Mouse (Mus musculus) stomach, embryonic 15.5 days (tissue): Measurements from ENCODE around the gene Trpm3. TPM values are rescaled to one million over a fixed set of nuclear protein-coding genes. Genes with fewer than 3 reads are reported as not detected.
"Not testable (repeated sequence)": the region's sequence is repeated elsewhere in the genome, so short reads cannot be mapped to it uniquely, and the experiment has no call there.

ENCODE experiments used
- ATAC-seq: fragments of 200-750 bp; cut with Nextera tagmentation; 2 replicates; pipeline ENCODE4 v1.8.0; 2017; ENCODE audit warnings: low read depth, moderate number of reproducible peaks, moderate TSS enrichment; ENCODE audit not compliant: insufficient read depth, low FRiP score
- H3K27ac ChIP-seq: fragments of 300-500 bp; sonication (generic); 2 replicates; pipeline ENCODE4 v1.5.1; 2015; ENCODE audit warnings: mild to moderate bottlenecking, inconsistent platforms
- H3K27me3 ChIP-seq: fragments of 300-500 bp; sonication (generic); replicated peaks from 2 replicates; pipeline ENCODE4 v1.6.1; 2015; ENCODE audit warnings: inconsistent platforms
- H3K36me3 ChIP-seq: fragments of 300-500 bp; sonication (generic); 2 replicates; pipeline ENCODE4 v1.6.1; 2015; ENCODE audit warnings: inconsistent platforms
- H3K4me1 ChIP-seq: fragments of 300-500 bp; sonication (generic); 2 replicates; pipeline ENCODE4 v1.6.1; 2015; ENCODE audit warnings: inconsistent platforms
- H3K4me2 ChIP-seq: fragments of 300-500 bp; sonication (generic); 2 replicates; pipeline ENCODE4 v1.6.1; 2015; ENCODE audit warnings: mild to moderate bottlenecking, inconsistent platforms
- H3K4me3 ChIP-seq: fragments of 300-500 bp; sonication (generic); replicated peaks from 2 replicates; pipeline ENCODE4 v1.5.1; 2015; ENCODE audit warnings: inconsistent platforms
- H3K9ac ChIP-seq: fragments of 300-500 bp; sonication (generic); 2 replicates; pipeline ENCODE4 v1.6.1; 2015; ENCODE audit warnings: inconsistent platforms
- H3K9me3 ChIP-seq: fragments of 300-500 bp; sonication (generic); 2 replicates; pipeline ENCODE4 v1.6.1; 2016; ENCODE audit warnings: inconsistent platforms
- WGBS: fragments of 180-500 bp; shearing (Covaris S2); methylation state at CpG from one replicate; pipeline ENCODE4 v1.1.7; 2015; 5-methylcytosine and 5-hydroxymethylcytosine counted together
- polyA plus RNA-seq: library from polyadenylated mRNA; unstranded; fragments of >200 nt; fragmentation: Nextera tagmentation; extraction: Ambion mirVana; gene quantifications from 2 replicates; pipeline ENCODE4 v1.2.1, GENCODE M21; 2015

The Trpm3 gene
- polyA plus RNA-seq, 1 experiment from 2014 or later = 0.58 TPM

GRCm38 (mm10) chr19:22848251-22848650 is 709.4 kb downstream of the Trpm3 start:
- H3K9ac ChIP-seq = no peak overlapping the region
- no peak for ATAC-seq
- no peaks in the 10 kb centered on the region for H3K27me3 ChIP-seq
- H3K4me1 ChIP-seq = no peaks in the 10 kb centered on the region
- no peaks in the 10 kb centered on the region for H3K36me3 ChIP-seq
- H3K4me3 ChIP-seq = no peak overlapping the region
- H3K9me3 ChIP-seq = no peaks in the 10 kb centered on the region
- H3K4me2 ChIP-seq = no peak overlapping the region
- WGBS = 47% methylated on average over 1 of the region's 1 CpGs
- H3K27ac ChIP-seq = no peak overlapping the region

- Histone ChIP-seq H3K36me3 (no peaks in the 10 kb centered on the region), H3K27ac (no peak overlapping the region), H3K4me3 (no peak overlapping the region), H3K4me1 (no peaks in the 10 kb centered on the region), H3K9ac (no peak overlapping the region), H3K27me3 (no peaks in the 10 kb centered on the region), H3K9me3 (no peaks in the 10 kb centered on the region), H3K4me2 (no peak overlapping the region)
- WGBS = 73% methylated on average over 7 of the region's 7 CpGs
- ATAC-seq = no peak
These were observed 710.1 kb downstream of the Trpm3 start for GRCm38 (mm10) chr19:22848783-22849576.

GRCm38 (mm10) chr19:22851423-22851822 is 712.6 kb downstream of the Trpm3 start:
- not testable (repeated sequence) for H3K4me2 ChIP-seq, H3K4me3 ChIP-seq, H3K4me1 ChIP-seq, H3K9ac ChIP-seq, H3K9me3 ChIP-seq, H3K36me3 ChIP-seq, ATAC-seq, H3K27ac ChIP-seq, H3K27me3 ChIP-seq
- 43% methylated on average over 5 of the region's 5 CpGs for WGBS

DNA sequence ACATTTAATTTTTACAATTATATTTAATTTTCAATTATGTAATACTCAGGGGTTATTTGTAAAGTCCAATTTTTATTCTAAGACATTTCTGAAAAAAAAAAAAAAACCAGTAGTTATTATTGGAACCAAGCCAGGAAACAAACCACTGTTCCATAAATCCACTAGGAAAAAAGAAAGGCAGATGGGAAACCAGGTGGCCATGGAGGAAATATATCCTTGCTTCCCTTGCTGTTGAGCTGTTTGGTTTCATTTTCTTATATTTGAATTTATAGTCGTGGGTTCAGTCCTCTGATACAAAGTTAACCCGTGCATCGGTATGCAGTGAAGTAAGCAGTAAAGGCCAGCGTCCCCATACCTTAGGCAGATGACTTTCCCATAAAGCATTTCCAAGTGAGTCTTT is 720.8 kb downstream of the Trpm3 start:
- Histone ChIP-seq H3K9ac (no peak overlapping the region), H3K4me3 (no peak overlapping the region), H3K9me3 (no peaks in the 10 kb centered on the region), H3K27me3 (no peaks in the 10 kb centered on the region), H3K4me1 (no peaks in the 10 kb centered on the region), H3K27ac (no peak overlapping the region), H3K36me3 (no peaks in the 10 kb centered on the region), H3K4me2 (no peak overlapping the region)
- ATAC-seq = no peak
- 55% methylated on average over 4 of the region's 4 CpGs for WGBS

GRCm38 (mm10) chr19:22867456-22867855 is 728.6 kb downstream of the Trpm3 start:
- no peaks in the 10 kb centered on the region for H3K27me3 ChIP-seq
- no peaks in the 10 kb centered on the region for H3K4me1 ChIP-seq
- no peak overlapping the region for H3K27ac ChIP-seq
- H3K36me3 ChIP-seq = no peaks in the 10 kb centered on the region
- H3K4me2 ChIP-seq = no peak overlapping the region
- H3K4me3 ChIP-seq = no peak overlapping the region
- H3K9ac ChIP-seq = no peak overlapping the region
- ATAC-seq = no peak
- 83% methylated on average over 5 of the region's 5 CpGs for WGBS
- H3K9me3 ChIP-seq = no peaks in the 10 kb centered on the region

- no peak for ATAC-seq
- H3K36me3 ChIP-seq = no peaks in the 10 kb centered on the region
- 70% methylated on average over 2 of the region's 2 CpGs for WGBS
- no peaks in the 10 kb centered on the region for H3K4me1 ChIP-seq
- H3K9me3 ChIP-seq = no peaks in the 10 kb centered on the region
- H3K4me2 ChIP-seq = no peak overlapping the region
- no peak overlapping the region for H3K27ac ChIP-seq
- H3K9ac ChIP-seq = no peak overlapping the region
- no peak overlapping the region for H3K4me3 ChIP-seq
- H3K27me3 ChIP-seq = no peaks in the 10 kb centered on the region
These were observed 731.0 kb downstream of the Trpm3 start for GRCm38 (mm10) chr19:22869853-22870252.

DNA sequence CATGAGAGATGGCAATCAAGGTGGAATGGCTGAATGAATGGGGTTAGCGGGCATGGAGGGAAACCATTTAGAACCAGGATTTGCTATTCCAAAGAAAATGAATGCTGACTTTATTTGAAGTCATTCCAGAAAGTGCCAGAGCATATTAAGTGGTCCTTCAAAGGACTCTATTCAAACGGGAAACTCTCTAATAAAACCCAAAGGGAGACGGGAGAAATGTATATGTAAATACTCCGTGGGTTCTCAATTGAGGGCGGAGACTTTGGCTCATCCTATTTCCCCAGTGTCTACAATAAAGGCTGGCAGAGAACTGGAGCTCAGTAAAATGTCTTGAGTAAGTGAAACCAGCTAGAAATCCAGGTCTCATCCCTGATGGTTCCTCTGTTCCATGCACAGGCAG is 733.6 kb downstream of the Trpm3 start:
- Histone ChIP-seq H3K9me3 (no peaks in the 10 kb centered on the region), H3K36me3 (no peaks in the 10 kb centered on the region), H3K4me1 (no peaks in the 10 kb centered on the region), H3K27ac (no peak overlapping the region), H3K9ac (no peak overlapping the region), H3K27me3 (no peaks in the 10 kb centered on the region), H3K4me2 (no peak overlapping the region), H3K4me3 (no peak overlapping the region)
- 59% methylated on average over 5 of the region's 5 CpGs for WGBS
- no peak for ATAC-seq

GRCm38 (mm10) chr19:22880199-22880598 is 741.4 kb downstream of the Trpm3 start:
- no peak overlapping the region for H3K9ac ChIP-seq
- no peak overlapping the region for H3K4me2 ChIP-seq
- H3K9me3 ChIP-seq = no peaks in the 10 kb centered on the region
- H3K4me3 ChIP-seq = no peak overlapping the region
- H3K27ac ChIP-seq = no peak overlapping the region
- 62% methylated on average over 1 of the region's 1 CpGs for WGBS
- no peak for ATAC-seq
- no peaks in the 10 kb centered on the region for H3K36me3 ChIP-seq
- H3K4me1 ChIP-seq = no peaks in the 10 kb centered on the region
- no peaks in the 10 kb centered on the region for H3K27me3 ChIP-seq

DNA sequence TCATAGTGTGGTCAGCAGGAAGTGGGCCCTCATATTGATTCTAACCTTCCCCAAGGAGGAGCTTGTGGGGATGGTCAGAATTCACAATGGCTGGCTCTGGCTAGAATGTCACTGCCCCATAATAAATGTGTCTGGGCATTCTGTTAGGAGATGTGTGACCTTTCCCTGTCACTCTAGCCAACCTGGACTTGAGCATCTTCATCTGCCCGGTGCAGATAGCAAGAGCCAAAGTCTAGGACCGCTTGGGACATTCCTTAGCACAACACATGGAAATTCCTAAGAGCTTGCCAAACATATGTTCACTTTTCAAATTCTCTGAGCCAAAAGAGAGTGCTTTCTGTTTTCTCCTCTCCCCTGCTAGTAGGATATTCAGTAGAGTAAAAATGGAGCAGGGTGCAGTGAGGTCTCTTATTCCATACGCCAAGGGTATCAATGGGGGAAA is 743.8 kb downstream of the Trpm3 start:
- no peaks in the 10 kb centered on the region for H3K9me3 ChIP-seq
- WGBS = 42% methylated on average over 3 of the region's 3 CpGs
- H3K36me3 ChIP-seq = no peaks in the 10 kb centered on the region
- H3K4me3 ChIP-seq = no peak overlapping the region
- H3K4me2 ChIP-seq = no peak overlapping the region
- H3K4me1 ChIP-seq = no peaks in the 10 kb centered on the region
- H3K9ac ChIP-seq = no peak overlapping the region
- ATAC-seq = no peak
- H3K27me3 ChIP-seq = no peaks in the 10 kb centered on the region
- H3K27ac ChIP-seq = no peak overlapping the region

GRCm38 (mm10) chr19:22883154-22883553 is 744.3 kb downstream of the Trpm3 start:
- Histone ChIP-seq H3K9ac (no peak overlapping the region), H3K4me2 (no peak overlapping the region), H3K27ac (no peak overlapping the region), H3K27me3 (no peaks in the 10 kb centered on the region), H3K9me3 (no peaks in the 10 kb centered on the region), H3K36me3 (no peaks in the 10 kb centered on the region), H3K4me1 (no peaks in the 10 kb centered on the region), H3K4me3 (no peak overlapping the region)
- 78% methylated on average over 7 of the region's 7 CpGs for WGBS
- ATAC-seq = no peak

GRCm38 (mm10) chr19:22883744-22884317 is 745.0 kb downstream of the Trpm3 start:
- WGBS = 20% methylated on average over 18 of the region's 18 CpGs
- H3K27me3 ChIP-seq = no peaks in the 10 kb centered on the region
- no peak overlapping the region for H3K9ac ChIP-seq
- no peaks in the 10 kb centered on the region for H3K4me1 ChIP-seq
- peak; percentile 60; the same call in 1 of the 2 replicates for ATAC-seq
- no peaks in the 10 kb centered on the region for H3K9me3 ChIP-seq
- no peak overlapping the region for H3K27ac ChIP-seq
- H3K4me3 ChIP-seq = no peak overlapping the region
- H3K36me3 ChIP-seq = no peaks in the 10 kb centered on the region
- H3K4me2 ChIP-seq = peak overlapping the region; percentile 50

DNA sequence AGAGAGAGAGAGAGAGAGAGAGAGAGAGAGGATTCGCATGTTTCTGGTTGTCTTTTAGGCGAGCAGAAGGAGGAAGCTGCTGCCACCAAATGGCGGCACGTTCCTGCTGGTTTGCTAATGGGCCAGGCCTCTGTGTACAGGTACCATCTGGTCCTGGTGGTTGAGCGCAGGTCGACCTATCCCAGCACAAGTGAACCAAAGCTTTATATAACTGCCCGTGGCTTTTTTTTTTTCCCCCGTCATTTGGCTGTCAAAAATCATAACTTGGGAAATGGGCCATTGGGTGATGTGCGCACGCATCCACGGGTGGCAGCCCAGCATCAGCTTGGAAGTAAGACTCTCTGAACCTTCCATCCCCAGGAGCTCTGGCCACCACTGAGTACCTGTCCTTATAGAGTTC is 745.5 kb downstream of the Trpm3 start:
- Histone ChIP-seq H3K27me3 (no peaks in the 10 kb centered on the region), H3K4me2 (peak overlapping the region; percentile 50), H3K27ac (no peak overlapping the region), H3K36me3 (no peaks in the 10 kb centered on the region), H3K9me3 (no peaks in the 10 kb centered on the region), H3K4me3 (no peak overlapping the region), H3K9ac (no peak overlapping the region), H3K4me1 (no peaks in the 10 kb centered on the region)
- WGBS = 43% methylated on average over 11 of the region's 11 CpGs
- no peak; the same call in 1 of the 2 replicates for ATAC-seq
